Comparison of ENCODE assay signal across 8 mouse cellular contexts in genomic region chr3:38484191-38485106, GRCm38 (mm10). TPM values are rescaled to one million over a fixed set of nuclear protein-coding genes. Genes with fewer than 3 reads are reported as not detected.
DNase-seq lines count a peak whose midpoint lies in the region; ATAC-seq lines count a peak whose summit lies in the region.

TSS of gene Ankrd50 (minus strand) at chr3:38484844.

- H3K36me3 ChIP-seq in hindbrain, embryonic 12.5 days = peaks cover 12% of the 10 kb centered on the region; the same call in 1 of the 2 replicates

- no peaks in the 10 kb centered on the region for H3K9me3 ChIP-seq in hindbrain, embryonic 12.5 days (replicated peaks)

- DNase-seq in NIH3T3 (ENCODE audit: low read depth) = peak; percentile 98
- DNase-seq in cerebellum, postnatal 10 days = peak; percentile 100
- DNase-seq in frontal cortex, postnatal 10 days (ENCODE audit: low spot score in 2 of 2) = peak; percentile 98
- peak; percentile 96 to 98 for DNase-seq in layer of hippocampus, postnatal 14 days (ENCODE audit: low spot score in 2 of 2)
- peak; percentile 99 for DNase-seq in lung, postnatal 14 days
- DNase-seq in retina, adult 2 months (ENCODE audit: low read depth, low spot score) = peak; percentile 96
- peak; percentile 99 to 100 for DNase-seq in thymus, postnatal 36 days

- no peaks in the 10 kb centered on the region for H3K27me3 ChIP-seq in hindbrain, embryonic 12.5 days

- peak within 1 kb of the TSS; percentile 85 for H3K4me2 ChIP-seq in hindbrain, embryonic 12.5 days (replicated peaks)

- peaks cover 37% of the 10 kb centered on the region for H3K4me1 ChIP-seq in hindbrain, embryonic 12.5 days

- ATAC-seq in hindbrain, embryonic 12.5 days (ENCODE audit: low FRiP score) = peak; percentile 98

- peak within 1 kb of the TSS; percentile 80 for H3K4me3 ChIP-seq in hindbrain, embryonic 12.5 days

- WGBS in hindbrain, embryonic 12.5 days = under 1% methylated on average over 73 of the region's 81 CpGs

- peak within 1 kb of the TSS; percentile 97 for H3K27ac ChIP-seq in hindbrain, embryonic 12.5 days

- H3K9ac ChIP-seq in hindbrain, embryonic 12.5 days = peak within 1 kb of the TSS; percentile 93

RNA-seq across cellular contexts. Expression of gene Ankrd50, which starts in this region (rescaled TPM):
- 46.4 and 53.8 TPM in 2 replicates for polyA plus RNA-seq in hindbrain, embryonic 12.5 days (2016; fragmentation: Nextera tagmentation; extraction: Ambion mirVana)
- total RNA-seq in layer of hippocampus, postnatal 14 days (2021) = 10 to 100 TPM; 51.1 to 54.5 TPM

Comparison
In these comparisons a context has a peak if more than half of its experiments do, and no peak if none do; other contexts are left out.
1. Peak in every context shown above with its lines: DNase-seq, ATAC-seq, H3K4me3 ChIP-seq and H3K27ac ChIP-seq.